Mouse (Mus musculus) thymus, adult 2 months (tissue): ENCODE data around the gene Cyp46a1. TPM values are rescaled to one million over a fixed set of nuclear protein-coding genes. Genes with fewer than 3 reads are reported as not detected.

Source experiments
- DNase-seq: peaks from one replicate; pipeline ENCODE4 v3.0.0; 2021
- H3K27ac ChIP-seq: fragments of 200-500 bp; 2 replicates; pipeline ENCODE4 v1.5.1; 2012; ENCODE audit warnings: low read length, control low read depth; ENCODE audit not compliant: control insufficient read depth, insufficient read depth
- H3K27me3 ChIP-seq: fragments of 200-500 bp; 2 replicates; pipeline ENCODE4 v1.6.1; 2012; ENCODE audit warnings: mild to moderate bottlenecking, low read length, moderate library complexity, mixed read lengths; ENCODE audit not compliant: control insufficient read depth, insufficient read depth
- H3K36me3 ChIP-seq: fragments of 200-500 bp; 2 replicates; pipeline ENCODE4 v1.6.1; 2012; ENCODE audit warnings: mild to moderate bottlenecking, low read length, moderate library complexity; ENCODE audit not compliant: control insufficient read depth, insufficient read depth
- H3K4me1 ChIP-seq: fragments of 200-500 bp; replicated peaks from 2 replicates; pipeline ENCODE4 v1.6.1; 2012; ENCODE audit warnings: low read length; ENCODE audit not compliant: control insufficient read depth, insufficient read depth
- H3K4me3 ChIP-seq: fragments of 200-500 bp; 2 replicates; pipeline ENCODE4 v1.5.1; 2012; ENCODE audit warnings: mild to moderate bottlenecking, low read length, control low read depth, moderate library complexity; ENCODE audit not compliant: control insufficient read depth, insufficient read depth
- CTCF ChIP-seq: fragments of 200-500 bp; IDR thresholded peaks from 2 replicates; pipeline ENCODE4 v1.5.1; 2012; ENCODE audit warnings: mild to moderate bottlenecking, control low read depth, low read length, moderate library complexity, borderline replicate concordance; ENCODE audit not compliant: control insufficient read depth, poor library complexity, insufficient read depth; ENCODE audit errors: extremely low read depth
- POLR2A ChIP-seq: fragments of 200-500 bp; IDR thresholded peaks from 2 replicates; pipeline ENCODE4 v1.6.1; 2012; ENCODE audit warnings: mild to moderate bottlenecking, low read length, control low read depth, moderate library complexity; ENCODE audit not compliant: control insufficient read depth, poor library complexity, insufficient read depth; ENCODE audit errors: extremely low read depth
- WGBS: fragments of 180-500 bp; shearing (Covaris S2); methylation state at CpG from one replicate; pipeline ENCODE4 v1.1.7; 2018; 5-methylcytosine and 5-hydroxymethylcytosine counted together
- polyA plus RNA-seq: library from polyadenylated mRNA; depleted of rRNA; stranded (reverse); fragments of >200 nt; gene quantifications from 2 replicates; pipeline ENCODE4 v1.2.3, GENCODE M21; 2012; rRNA removed

Cyp46a1 gene
- polyA plus RNA-seq, 1 experiment, result 0.69 TPM

DNA sequence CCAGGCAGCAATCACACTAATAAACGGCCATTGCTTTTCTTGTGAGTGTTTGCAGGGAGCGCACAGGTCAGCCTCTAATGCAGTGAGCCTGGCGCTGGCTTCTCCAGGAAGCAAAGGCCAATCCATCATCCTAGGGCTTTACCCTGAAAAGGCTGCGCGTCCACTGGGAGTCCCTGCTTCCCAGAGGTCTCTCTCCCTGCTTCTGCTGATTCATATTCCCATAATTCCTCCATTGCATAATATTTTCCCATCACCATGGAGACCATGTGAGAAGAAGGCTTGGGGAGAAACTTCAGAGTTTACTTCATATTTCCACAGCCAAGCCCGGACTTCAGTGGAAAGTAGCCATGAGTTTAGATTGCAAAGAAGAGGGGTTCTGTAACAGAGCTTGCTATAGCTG lies 69.8 kb downstream of the Cyp46a1 start:
- Histone ChIP-seq H3K4me1 (no peaks in the 10 kb centered on the region), H3K27me3 (no peaks in the 10 kb centered on the region), H3K36me3 (no peaks in the 10 kb centered on the region), H3K27ac (no peak overlapping the region), H3K4me3 (no peak overlapping the region)
- TF ChIP-seq CTCF (no peak), POLR2A (no peak)
- WGBS, result 65% methylated on average over 6 of the region's 6 CpGs
- DNase-seq, result no peak

DNA sequence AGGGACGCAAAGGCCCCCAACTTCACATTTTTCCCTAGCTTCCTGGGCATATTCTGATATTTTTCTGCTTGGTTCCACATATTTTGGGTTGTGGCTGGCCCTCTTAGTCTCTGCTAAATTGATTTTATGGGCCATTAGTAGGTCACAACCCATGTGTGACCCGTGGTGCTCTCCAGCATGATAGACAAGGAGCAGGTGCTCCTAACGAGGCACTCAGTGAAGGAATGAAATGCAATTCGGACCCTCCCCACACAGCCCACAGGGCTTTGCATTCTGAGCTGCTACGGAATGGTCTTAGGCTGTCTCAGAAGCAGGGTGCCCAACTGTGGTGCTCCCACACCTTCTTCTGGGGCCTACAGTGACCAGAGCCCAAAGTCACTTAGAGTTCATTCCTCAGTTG lies 74.9 kb downstream of the Cyp46a1 start:
- Histone ChIP-seq H3K27ac (no peak overlapping the region), H3K27me3 (no peaks in the 10 kb centered on the region), H3K36me3 (no peaks in the 10 kb centered on the region), H3K4me1 (no peaks in the 10 kb centered on the region), H3K4me3 (no peak overlapping the region)
- DNase-seq, result no peak
- WGBS, result 83% methylated on average over 5 of the region's 5 CpGs
- TF ChIP-seq POLR2A, result no peak
- no peak for TF ChIP-seq CTCF

DNA sequence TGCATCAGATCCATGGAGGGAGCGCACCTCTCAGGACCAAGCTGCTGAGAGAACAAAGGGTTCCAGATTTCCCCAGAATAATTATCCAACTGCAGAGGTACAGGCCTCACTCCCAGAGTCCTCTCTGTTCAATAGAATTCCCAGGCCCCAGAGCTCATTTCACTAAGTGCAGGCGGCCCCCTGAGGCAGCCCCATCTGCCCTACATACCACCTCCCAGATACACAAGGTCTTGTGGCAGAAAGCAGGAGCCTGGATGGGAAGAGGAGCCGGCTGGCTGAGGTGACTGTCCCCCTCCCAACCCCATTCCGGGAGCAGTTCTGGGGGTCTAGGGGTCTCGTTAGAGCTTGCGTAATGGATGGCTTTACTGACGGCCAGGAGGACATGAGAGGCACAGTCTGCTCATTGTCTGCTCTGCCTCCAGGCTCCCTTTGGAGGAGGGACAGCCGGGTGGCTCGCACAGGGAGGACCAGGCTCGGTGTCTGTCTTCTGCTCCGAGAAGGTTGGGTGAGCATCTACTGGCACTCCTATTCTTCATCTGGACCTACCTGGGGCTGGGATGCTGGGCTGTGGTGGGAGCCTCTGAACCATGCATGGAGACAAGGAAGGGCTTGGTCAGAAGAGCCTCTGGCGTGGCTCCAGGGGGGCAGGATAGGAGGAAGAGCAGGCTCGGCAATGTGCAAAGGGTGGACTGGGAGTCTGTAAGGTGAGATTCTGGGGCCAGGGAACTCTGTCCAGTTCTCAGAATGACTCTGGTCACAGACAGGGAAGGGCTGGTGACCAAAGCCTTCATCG lies 76.4 kb downstream of the Cyp46a1 start:
- TF ChIP-seq POLR2A, result no peak
- TF ChIP-seq CTCF, result no peak
- Histone ChIP-seq H3K4me1 (no peaks in the 10 kb centered on the region), H3K27ac (no peak overlapping the region), H3K4me3 (no peak overlapping the region), H3K27me3 (no peaks in the 10 kb centered on the region), H3K36me3 (no peaks in the 10 kb centered on the region)
- no peak for DNase-seq
- WGBS, result 77% methylated on average over 14 of the region's 14 CpGs

Other genes with a start within 250 kb of the Cyp46a1 start
- 27.6 and 28.5 TPM in 2 replicates for gene Setd3, start 155.1 kb upstream of the Cyp46a1 start, polyA plus RNA-seq
- gene Ccnk, start 154.8 kb upstream of the Cyp46a1 start, polyA plus RNA-seq, result 36.2 and 39.3 TPM in 2 replicates
- 26.1 and 35.2 TPM in 2 replicates for gene Ccdc85c, start 59.0 kb upstream of the Cyp46a1 start, polyA plus RNA-seq
- gene Hhipl1, start 28.1 kb upstream of the Cyp46a1 start, polyA plus RNA-seq, result 0.33 and 0.54 TPM in 2 replicates
- 4.9 and 6.4 TPM in 2 replicates for gene Eml1, start 36.6 kb downstream of the Cyp46a1 start, polyA plus RNA-seq
- gene Evl, start 220.3 kb downstream of the Cyp46a1 start, polyA plus RNA-seq, result 147 and 172 TPM in 2 replicates